Mouse (Mus musculus) monocyte, adult 5-6 weeks (primary cell): ENCODE data around the gene Arl3. TPM values are rescaled to one million over a fixed set of nuclear protein-coding genes. Genes with fewer than 3 reads are reported as not detected.

Experiments used
- ATAC-seq: fragments of 153-309, 156-312 bp; replicated peaks from 2 replicates; pipeline ENCODE4 v1.8.0; 2017; ENCODE audit warnings: mild to moderate bottlenecking; ENCODE audit not compliant: low TSS enrichment, insufficient number of reproducible peaks, severe bottlenecking, poor library complexity, low FRiP score
- total RNA-seq: library from RNA; stranded (forward); fragments of 200-1000, 200-491, 200-594 nt; gene quantifications from 3 replicates; pipeline ENCODE4 v1.2.3, GENCODE M21; 2017

Arl3 gene
- 7.1 to 26.2 TPM (median 18.2 TPM) in 3 replicates for total RNA-seq

- ATAC-seq: peak; percentile 92
Measured at GRCm38 (mm10) chr19:46572951-46573937, at the start of gene Arl3, which contains the start of gene Sfxn2. Gene Arl3 (minus strand): TSS chr19:46573198. Gene Sfxn2 (plus strand): TSS chr19:46573365.

GRCm38 (mm10) chr19:46622659-46623193 is 49.7 kb upstream of the Arl3 start:
- no peak for ATAC-seq

- ATAC-seq: no peak
Measured at GRCm38 (mm10) chr19:46621236-46622183, 48.5 kb upstream of the Arl3 start.

- 0 out of 2 replicates have a peak, but pooled peaks have one; percentile 6 for ATAC-seq
Measured at GRCm38 (mm10) chr19:46620016-46620808, 47.2 kb upstream of the Arl3 start.

- no peak for ATAC-seq
Measured at GRCm38 (mm10) chr19:46619518-46619917, 46.5 kb upstream of the Arl3 start.

GRCm38 (mm10) chr19:46619001-46619400 is 46.0 kb upstream of the Arl3 start:
- ATAC-seq: no peak

- peak; percentile 70 for ATAC-seq
Measured at GRCm38 (mm10) chr19:46618322-46618721, 45.3 kb upstream of the Arl3 start.

- no peak for ATAC-seq
Measured at GRCm38 (mm10) chr19:46617361-46617760, 44.4 kb upstream of the Arl3 start.

- ATAC-seq: no peak
Measured at GRCm38 (mm10) chr19:46616378-46616777, 43.4 kb upstream of the Arl3 start.

GRCm38 (mm10) chr19:46608158-46608557 is 35.2 kb upstream of the Arl3 start:
- ATAC-seq: no peak

- no peak; the same call in 1 of the 2 replicates for ATAC-seq
Measured at GRCm38 (mm10) chr19:46607424-46607823, 34.4 kb upstream of the Arl3 start.

- no peak for ATAC-seq
Measured at GRCm38 (mm10) chr19:46606718-46607117, 33.7 kb upstream of the Arl3 start.

- no peak for ATAC-seq
Measured at GRCm38 (mm10) chr19:46602406-46602805, 29.4 kb upstream of the Arl3 start.

- ATAC-seq: no peak
Measured at GRCm38 (mm10) chr19:46601491-46601890, 28.5 kb upstream of the Arl3 start.

- ATAC-seq: no peak
Measured at GRCm38 (mm10) chr19:46600371-46600770, 27.4 kb upstream of the Arl3 start.

GRCm38 (mm10) chr19:46599375-46600256 is 26.6 kb upstream of the Arl3 start:
- no peak for ATAC-seq

GRCm38 (mm10) chr19:46598720-46599252 is 25.8 kb upstream of the Arl3 start, which contains the start of gene Wbp1l:
Gene Wbp1l (plus strand): TSS chr19:46599084.
- ATAC-seq: peak; percentile 95
